Mouse (Mus musculus) urinary bladder, adult 18-20 months (tissue): Measurements from ENCODE around the gene Cyp2a22.
A peak's percentile ranks its signal among the peaks of the same experiment; 100 is the strongest.
"Not testable (repeated sequence)": the region's sequence is repeated elsewhere in the genome, so short reads cannot be mapped to it uniquely, and the experiment has no call there.

Experiments
- DNase-seq, 2 experiments: peaks; one replicate each; pipeline ENCODE4 v3.0.0; 2022; ENCODE audit warnings: low spot score in 2 of 2, mixed read lengths in 2 of 2

The Cyp2a22 gene

GRCm38 (mm10) chr7:26939262-26939661 lies at the start of gene Cyp2a22:
Cyp2a22 (minus strand) TSS chr7:26939384.
- DNase-seq, result no peak

- not testable (repeated sequence) for DNase-seq
Observed at GRCm38 (mm10) chr7:26983151-26983550, 44.0 kb upstream of the Cyp2a22 start.

GRCm38 (mm10) chr7:26982551-26982950 lies 43.4 kb upstream of the Cyp2a22 start:
- no peak for DNase-seq

- DNase-seq, result not testable (repeated sequence)
Observed at GRCm38 (mm10) chr7:26981937-26982336, 42.8 kb upstream of the Cyp2a22 start.

- not testable (repeated sequence) for DNase-seq
Observed at GRCm38 (mm10) chr7:26981464-26981863, 42.3 kb upstream of the Cyp2a22 start.

GRCm38 (mm10) chr7:26962371-26962770 lies 23.2 kb upstream of the Cyp2a22 start:
- not testable (repeated sequence) for DNase-seq

- not testable (repeated sequence) for DNase-seq
Observed at GRCm38 (mm10) chr7:26953306-26953705, 14.1 kb upstream of the Cyp2a22 start.

GRCm38 (mm10) chr7:26952671-26953070 lies 13.5 kb upstream of the Cyp2a22 start:
- not testable (repeated sequence) for DNase-seq

- DNase-seq, result peak in 1 of 2 experiments; percentile 15
Observed at GRCm38 (mm10) chr7:26941320-26941925, 2.2 kb upstream of the Cyp2a22 start.

- not testable (repeated sequence) for DNase-seq
Observed at GRCm38 (mm10) chr7:26917114-26917513, 22.1 kb downstream of the Cyp2a22 start.
